Mouse (Mus musculus) left cerebral cortex, adult 11 months (tissue): ENCODE results near the gene Prkg1.
"Not testable (repeated sequence)": the region's sequence is repeated elsewhere in the genome, so short reads cannot be mapped to it uniquely, and the experiment has no call there.

ENCODE experiments used
- DNase-seq: peaks from one replicate; pipeline ENCODE4 v3.0.0; 2022; ENCODE audit warnings: low spot score

Prkg1 gene

DNA sequence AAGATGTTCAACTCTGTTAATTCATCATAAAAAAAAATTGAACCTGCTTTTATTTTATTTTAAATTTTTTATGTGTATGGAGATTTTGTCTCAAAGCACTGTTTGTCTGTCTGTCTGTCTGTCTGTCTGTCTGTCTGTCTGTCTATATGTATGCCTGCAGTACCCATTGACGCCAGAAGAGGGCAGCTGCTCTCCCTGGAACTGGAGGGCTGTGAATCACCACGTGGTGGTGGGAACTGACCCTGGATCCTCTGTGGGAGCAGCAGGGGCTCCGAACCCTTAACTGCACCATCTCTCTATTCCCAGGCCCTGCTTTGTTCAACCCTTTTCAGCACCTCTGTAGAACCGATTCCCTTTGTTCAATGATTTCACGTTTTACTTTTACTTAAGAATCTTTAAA is 338.7 kb downstream of the Prkg1 start:
- DNase-seq = no peak

DNA sequence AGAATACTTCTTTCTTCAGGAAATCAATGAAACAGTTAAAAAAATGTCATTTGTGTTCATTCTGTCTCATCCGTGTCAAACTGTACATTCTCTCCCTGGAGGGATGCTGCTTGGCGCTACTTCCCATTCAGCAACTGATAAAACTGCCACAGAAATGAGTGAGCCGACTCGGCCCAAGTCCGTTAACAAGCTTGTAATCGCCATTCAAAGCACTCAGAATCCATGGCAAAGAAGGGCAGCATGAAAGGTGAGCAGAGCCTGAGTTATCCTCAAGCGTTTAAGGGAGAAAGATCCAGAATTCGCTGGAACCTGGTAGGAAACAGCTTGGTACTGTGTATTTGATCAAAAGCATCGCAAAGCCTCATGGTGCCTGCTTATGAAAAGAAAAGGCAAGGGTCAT is 339.6 kb downstream of the Prkg1 start:
- no peak for DNase-seq

DNA sequence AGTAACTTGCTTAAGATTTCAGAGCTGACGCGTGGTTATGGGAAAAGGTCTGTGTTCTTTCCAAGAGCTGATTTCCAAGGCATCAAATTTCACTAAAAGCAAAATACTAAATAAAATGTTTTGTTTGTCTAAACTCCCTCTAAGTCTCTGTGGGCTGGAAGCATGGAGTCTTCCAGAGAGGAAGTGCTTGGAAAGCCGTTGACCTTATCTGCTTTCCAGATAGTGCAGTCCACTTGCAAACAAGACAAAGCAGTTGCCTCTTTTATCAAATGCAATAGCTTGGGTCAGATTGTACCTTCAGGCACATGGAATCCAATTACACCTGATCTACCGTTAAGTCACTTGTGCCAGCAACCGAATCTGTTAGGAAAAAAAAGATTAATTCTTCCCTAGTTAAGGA is 340.5 kb downstream of the Prkg1 start:
- no peak for DNase-seq

DNA sequence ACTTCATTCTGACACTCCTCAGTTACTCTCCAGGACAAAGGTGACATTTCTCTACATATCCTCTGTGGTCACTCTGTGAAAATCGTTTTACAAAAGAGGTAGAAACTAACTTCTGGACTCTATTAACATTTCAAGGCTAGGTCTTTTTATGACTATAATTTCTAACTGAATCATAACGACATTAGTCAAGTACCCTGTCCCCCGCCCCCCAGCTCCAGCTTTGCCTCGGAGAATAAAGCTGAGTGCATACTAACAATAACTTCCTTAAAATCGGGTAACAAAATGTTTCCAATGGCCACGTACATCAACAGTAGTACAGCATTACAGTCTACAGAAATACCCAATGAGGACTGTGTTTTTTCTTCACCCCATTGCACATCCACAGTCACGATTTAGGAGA is 351.3 kb downstream of the Prkg1 start:
- no peak for DNase-seq

DNA sequence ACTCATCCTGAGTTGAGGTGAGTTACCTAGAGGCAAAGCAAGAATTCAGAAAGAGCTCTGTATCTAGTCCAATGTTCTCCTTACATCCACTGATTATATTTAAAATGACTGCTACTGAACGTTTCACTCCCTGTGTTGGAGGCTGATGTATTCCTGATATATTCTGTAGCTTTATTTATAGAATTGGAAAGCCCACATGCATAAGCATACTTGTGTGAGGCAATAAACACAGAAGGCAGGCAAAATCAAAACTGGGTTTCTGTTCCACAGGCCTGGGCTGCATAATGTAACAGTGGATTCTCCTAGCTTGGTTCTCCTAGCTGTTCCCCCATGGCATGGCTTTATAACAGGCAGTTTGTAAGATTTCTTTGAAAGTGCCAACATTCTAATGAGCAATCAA is 368.7 kb downstream of the Prkg1 start:
- peak; percentile 11 for DNase-seq

DNA sequence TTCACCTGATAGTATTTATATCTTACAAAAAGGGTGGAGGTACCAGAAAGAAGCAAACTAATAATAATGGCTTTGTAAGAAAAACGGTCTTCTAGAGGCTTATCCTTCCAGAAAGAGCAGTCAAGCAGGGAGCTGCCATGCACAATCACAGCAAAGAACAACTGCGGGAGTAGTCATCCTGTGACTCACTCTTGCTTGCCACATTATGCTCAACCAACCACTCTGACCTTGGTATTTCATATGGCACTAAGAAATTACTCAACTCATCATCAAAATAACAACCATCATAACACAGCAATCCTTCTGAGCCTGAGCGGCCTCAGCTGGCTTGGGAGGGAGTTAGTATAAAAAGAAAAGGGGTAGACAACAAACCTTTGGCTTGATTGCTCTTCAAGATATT is 379.5 kb downstream of the Prkg1 start:
- no peak for DNase-seq

DNA sequence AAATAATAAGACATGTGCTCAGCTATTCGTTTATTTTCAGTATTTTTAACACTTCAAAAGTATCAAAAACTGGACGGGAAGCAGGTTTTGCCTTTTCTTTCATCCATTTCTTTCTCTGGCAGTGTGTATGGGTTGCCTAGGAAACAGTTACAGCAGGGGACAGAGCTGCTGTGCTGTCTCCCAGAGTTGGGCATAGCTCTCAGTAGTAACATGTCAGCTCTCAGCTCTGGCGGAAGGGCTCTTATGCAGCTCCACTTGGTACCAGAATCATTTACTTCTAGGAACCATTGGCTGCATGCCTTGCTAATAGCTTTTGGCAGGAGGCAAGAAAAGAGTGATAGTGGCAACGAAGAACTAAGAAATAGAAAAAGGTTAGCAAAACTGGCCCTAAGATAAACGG is 381.0 kb downstream of the Prkg1 start:
- no peak for DNase-seq

DNA sequence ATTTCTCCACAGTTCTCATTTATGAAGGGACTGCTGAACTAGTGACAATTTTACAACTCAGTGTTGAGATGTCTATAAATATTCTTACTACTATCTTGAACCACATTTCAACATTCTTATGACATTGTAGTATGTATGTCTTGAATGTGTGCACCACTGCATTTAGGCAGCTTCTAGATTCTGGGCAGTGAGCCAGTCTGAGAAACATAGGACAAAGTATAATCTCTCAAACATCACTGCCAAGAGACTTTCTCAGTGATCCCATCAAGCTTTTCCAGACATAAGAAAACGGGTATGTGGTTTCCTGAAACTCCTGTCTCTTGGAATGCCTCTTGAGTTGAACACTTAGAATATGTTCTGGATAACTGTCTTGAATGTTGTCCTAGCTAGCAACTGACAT is 394.7 kb downstream of the Prkg1 start:
- DNase-seq = no peak

DNA sequence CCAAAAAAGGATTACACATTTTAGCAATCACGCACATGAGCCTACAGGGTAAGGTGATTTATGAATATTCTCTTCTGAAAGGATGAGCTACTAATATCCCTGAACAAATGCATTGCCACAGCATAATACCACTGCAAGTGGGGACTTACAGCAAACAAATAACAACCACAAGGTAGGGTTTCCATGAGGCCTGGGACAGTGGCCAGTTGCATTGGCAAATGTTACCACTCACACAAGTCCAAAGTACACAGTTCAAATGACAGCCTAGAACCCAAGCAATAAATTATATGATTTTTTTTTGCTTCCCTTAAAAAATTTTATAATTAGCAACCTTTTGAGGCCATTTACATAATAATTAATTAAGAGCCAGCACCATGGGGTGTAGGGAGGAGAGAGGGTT is 395.7 kb downstream of the Prkg1 start:
- DNase-seq = no peak

DNA sequence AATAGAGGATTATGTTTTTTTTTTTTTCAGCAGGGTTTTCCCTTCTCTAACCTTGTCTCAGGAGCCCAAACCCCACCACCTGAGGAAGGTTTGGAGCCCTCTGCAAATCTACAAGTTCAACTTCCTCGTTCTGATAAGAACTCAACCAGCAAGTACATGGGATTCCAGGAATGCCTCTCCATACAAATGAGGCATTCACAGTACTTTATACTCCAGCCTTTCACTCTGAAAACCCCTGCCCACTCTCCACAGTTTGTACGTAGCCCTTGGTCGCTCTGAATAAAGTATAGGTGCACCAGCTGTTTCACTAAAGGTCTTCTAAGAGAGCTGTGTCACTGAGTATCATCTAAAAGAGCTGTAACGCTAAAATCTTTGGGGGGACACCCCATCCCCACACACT is 402.8 kb downstream of the Prkg1 start:
- no peak for DNase-seq

DNA sequence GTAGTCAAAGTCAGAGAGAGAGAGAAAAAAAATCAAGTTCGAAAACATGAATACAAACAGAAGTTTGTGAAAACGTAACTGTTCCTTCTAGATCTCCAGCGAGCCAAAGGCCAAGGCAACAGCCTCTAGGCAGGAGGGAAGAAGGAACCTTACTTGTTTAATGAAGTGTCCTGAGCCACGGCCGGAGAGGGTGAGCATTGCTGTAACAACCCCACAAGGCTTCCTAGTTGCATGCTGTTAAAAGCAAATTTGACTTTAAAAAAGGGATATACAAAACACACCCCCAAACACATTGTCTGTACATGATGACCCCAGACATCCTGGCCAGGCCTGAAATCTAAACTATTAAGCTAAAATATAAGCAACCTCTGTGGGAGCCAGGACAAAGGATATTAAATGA is 403.3 kb downstream of the Prkg1 start:
- no peak for DNase-seq

DNA sequence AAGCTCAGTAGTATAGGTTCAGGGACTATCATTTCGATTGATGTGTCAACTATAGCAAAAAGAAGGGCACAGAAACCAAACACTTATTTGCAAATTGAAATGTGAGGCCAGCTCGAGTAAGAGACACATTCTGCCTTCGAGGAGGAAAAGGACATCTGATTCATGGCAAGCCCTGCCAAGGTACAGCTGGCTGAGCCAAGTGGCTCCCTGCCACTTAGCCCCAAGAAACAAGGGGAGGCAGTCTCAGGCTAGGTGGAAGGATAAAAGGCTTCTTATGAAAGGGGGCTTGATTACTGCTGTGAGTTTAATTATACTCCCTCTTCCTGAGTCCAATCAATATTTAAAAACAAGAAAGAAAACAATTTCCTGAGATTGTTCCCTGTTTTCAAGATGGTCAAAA is 403.7 kb downstream of the Prkg1 start:
- DNase-seq = no peak

DNA sequence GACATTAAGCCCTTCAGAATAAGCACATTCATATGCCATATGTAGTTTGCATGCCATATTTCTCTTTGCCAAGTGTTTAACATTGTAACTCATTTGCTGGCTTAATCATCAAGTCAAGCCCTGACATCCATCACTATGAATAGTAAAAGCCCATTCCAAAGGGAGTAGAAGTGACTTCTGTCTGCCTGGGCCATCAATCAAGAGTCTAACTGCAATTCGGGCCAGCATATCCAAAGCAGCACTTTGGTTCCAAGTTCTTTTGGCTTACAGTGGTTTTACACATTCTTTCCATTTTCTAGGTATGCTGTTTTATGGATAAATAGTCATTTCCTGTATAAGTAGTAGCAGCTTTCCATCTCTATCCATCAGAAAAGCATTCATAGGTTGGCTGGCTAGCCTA is 409.9 kb downstream of the Prkg1 start:
- no peak for DNase-seq

DNA sequence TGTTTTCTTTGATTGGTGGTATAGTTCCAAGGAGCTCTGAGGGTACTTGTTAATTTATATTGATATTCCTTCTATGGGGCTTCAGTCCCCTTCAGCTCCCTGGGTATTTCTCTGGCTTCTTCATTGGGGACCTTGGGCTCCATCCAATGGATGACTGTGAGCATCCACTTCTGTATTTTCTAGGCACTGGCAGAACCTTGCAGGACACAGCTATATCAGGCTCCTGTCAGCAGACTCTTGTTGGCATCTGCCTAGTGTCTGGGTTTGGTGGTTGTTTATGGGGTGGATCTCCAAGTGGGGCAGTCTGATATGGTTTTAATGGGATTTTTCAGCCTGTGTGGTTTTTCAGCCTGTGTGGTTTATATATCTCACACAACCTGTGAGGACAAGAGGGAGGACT is 412.0 kb downstream of the Prkg1 start:
- not testable (repeated sequence) for DNase-seq

DNA sequence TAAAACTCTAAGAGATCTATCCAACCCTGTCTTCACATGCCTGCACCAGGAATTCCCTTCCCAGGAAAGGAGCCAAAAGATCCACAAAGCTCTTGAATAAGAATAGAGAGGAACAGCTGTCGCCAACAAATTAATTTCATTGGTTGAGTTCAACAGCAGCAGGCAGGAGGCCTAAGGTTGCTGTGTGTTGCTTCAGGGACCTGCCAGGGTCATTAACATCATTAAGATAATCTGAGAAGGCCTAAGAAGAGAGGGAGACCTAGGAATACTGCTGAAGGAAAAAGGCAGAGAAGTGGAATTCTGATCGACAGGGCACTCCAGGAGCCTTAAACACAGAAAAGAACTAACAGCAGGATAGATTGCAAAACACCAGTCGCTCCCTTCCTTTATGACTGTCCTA is 413.0 kb downstream of the Prkg1 start:
- DNase-seq = no peak

DNA sequence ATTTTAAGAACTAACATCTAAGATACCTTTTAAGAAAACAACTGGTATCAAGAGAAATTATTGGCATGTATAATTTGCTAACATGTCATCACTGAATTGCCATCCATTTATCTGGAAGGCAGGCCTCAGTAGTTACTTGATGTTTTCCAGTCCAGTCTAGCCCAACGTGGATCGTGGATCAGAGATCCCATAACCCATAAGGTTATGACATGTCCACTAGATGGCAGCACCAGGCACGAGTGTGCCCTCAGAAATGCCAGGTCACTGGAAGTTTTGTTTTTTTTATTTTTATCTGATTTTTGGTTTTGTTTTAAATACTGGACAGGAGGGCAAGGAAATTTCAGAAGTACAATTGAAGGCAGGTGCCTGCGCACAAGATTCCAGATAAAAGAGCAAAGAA is 422.7 kb downstream of the Prkg1 start:
- DNase-seq = no peak

DNA sequence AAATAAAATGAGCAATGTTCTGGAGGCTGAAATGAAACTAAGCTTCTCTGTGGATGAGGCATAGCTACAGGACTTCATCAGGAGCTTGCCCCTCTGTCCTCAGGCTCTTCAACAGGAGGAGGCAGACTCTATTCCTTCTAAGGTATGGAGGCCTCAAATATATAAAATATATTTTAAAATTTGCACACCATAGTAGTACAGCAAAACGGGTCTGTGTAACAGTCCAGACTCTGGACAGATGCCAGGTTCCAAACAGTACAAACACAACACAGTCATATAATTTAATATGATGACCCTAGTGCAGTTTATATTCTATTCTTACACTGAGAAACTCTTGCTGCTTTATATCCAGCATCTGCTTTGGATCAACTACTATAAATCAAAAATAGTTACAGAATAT is 423.9 kb downstream of the Prkg1 start:
- no peak for DNase-seq

DNA sequence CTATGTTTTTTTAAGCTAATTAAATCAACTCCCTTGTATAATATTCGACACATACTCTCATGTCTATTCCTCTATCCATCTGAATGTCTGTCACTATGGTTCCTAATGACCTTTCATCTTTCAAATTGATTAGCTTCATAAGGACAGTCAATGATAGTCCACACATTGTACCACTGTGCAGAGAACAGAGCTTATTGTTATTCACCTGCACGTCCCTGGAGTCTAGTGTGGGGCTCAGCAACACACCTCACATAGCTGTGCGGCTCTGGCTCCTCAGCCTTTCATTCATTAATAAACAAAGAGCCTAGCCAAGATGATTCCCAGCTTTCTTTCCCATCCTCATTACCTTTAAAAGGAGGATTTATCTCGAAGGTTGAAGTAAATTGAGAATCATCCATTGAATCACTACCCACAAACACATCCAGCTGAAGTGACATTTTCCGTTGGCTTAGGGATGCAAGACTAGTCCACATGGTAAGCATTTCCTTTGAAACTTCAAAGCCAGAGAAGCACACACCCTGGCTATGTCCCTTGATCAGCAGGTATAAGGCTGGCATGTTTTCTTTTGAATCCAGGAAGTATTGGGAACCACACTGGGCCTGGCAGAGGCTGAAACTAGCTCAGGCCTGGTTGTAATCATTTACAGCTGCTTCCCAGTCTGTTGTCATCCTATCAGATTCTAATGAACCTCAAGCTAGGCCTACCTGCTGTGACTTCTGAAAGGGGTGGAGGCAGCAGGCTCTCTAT is 426.3 kb downstream of the Prkg1 start:
- no peak for DNase-seq

DNA sequence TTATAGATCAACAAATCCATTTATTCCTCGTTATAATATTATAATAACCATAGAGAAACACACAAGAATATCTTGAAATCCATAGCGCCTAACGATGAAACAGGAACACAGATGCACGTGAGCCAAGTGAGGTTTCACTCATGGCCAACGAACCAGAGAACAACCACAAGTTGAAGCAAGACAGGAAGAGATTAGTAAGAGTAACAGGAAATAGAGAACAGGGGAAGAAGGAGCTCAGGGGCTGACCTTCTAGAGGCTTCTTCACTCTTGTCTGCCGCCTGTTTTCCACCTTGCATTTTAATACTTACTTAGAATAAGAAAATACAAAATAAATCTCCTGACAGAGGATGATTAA is 427.0 kb downstream of the Prkg1 start:
- no peak for DNase-seq

DNA sequence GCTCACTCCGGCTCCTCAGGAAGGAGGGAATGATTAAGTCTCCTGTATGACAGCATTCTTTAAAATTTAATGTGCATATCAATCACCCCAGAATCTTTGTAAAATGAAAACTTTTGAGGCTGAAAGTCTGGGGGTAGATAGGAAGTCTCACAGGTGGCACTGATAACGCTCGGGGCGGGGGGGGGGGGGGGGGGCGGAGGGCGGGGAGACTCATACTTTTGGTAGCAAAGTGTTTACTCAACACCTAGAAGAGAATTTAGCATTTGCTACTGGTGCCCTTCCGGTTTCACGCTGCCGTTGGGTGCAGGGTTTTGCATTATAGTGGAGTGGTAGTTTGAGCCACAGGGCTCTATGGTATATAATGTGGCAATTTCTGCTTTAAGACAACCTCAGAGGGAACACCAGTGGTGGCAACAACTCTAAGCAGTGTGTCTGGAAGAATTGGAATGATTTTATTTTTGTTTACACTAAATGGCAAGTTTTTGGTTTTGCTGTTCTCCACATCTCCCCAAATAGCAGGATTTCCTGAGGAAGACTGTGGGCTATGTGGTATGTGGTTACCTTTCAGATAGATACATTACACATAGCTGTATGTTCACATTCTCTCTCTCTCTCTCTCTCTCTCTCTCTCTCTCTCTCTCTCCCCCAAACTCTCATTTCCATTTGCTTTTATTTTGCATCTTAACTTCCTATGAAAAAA is 427.5 kb downstream of the Prkg1 start:
- DNase-seq = no peak

DNA sequence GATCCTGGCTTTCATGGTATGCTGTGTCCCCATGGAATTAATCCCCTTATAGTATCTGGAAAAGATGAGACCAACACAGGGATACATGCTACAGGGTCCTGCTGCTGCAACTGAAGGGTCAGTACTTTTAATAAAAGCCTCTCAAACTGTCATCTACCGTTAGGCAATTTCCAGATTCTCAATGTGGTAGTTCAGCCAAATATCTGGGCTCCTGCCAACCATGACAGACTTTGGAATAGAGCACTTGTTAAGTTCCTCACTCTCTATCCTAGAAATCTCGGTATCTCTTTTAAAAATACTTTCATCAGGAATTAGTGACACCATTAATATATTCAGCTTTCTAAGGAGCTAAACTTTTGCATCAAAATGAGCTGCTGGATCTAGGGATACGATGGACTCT is 428.5 kb downstream of the Prkg1 start:
- no peak for DNase-seq

DNA sequence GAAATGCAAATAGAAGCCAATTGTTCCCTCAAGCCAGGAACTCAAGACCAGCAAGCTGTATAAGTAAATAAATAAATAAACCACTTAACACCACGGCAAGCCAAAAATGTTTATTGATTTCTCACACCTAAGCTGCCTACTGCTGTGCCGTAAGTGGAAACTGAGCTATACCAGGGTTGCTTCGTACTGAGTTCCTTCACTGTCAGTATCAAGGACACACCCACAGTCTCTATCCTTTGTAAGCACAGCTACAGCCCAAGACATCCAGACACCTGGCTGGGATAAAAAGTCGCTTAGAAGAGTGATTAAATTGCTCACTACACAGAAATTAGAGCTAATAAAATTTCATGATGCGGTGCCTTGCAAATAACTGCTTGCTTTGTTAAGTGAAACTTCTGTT is 434.9 kb downstream of the Prkg1 start:
- DNase-seq = no peak

DNA sequence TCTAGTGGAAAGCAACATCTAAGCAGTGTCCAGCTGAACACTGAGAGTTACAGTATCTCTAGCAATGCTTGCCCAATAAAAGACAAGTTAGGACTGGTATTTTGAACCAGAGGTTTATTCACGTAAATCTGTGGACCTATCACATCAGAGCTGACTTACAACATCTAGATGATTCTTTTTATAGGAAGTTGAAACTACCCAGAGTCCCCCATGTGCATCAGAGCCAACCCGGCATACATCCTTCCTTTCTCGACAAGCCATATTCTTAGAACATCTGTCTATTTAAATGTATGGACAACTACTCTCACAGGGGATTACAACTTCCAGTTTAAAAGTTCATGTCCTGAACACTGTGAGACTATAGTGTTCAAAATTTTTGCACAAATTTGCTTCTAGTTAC is 460.1 kb downstream of the Prkg1 start:
- DNase-seq = no peak

DNA sequence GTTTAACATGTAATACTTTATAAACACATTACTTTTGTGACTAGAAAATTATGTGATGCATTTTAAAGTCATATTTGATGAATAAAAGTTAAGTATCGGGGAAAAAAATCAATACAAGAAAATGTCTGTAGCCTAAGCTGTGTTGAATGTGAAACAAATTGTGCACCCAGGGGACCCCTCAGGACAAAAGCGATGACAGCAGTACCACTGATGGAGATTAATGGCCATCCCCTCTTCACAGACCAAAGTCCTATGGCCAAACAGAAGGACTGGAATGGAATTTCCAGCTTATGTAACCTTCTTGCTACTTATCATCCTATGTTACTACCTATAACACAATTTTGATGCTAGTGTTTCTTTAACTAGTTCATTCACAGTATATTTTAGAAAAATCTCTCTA is 473.6 kb downstream of the Prkg1 start:
- DNase-seq = no peak
